Mouse (Mus musculus) forebrain, embryonic 14.5 days (tissue): ENCODE measurements at regions not wholly inside any gene's neighbourhood (a gene's known extent, or its start where the extent isn't known, plus 50 kb on each side); places are given as distances from the start of the nearest gene placed in this dataset.

Experiments used
- ATAC-seq: fragments of 200-750 bp; cut with Nextera tagmentation; 2 replicates; pipeline ENCODE4 v1.8.0; 2017; ENCODE audit warnings: mild to moderate bottlenecking, moderate library complexity
- DNase-seq: peaks from one replicate; pipeline ENCODE4 v3.0.0-alpha.2; 2015; ENCODE audit warnings: low spot score
- H3K27ac ChIP-seq: fragments of 300-500 bp; sonication (generic); 2 replicates; pipeline ENCODE4 v1.5.1; 2014; ENCODE audit warnings: low read depth, mild to moderate bottlenecking, control low read depth, low read length, moderate library complexity
- H3K27me3 ChIP-seq: fragments of 300-500 bp; sonication (generic); replicated peaks from 2 replicates; pipeline ENCODE4 v1.6.1; 2014; ENCODE audit warnings: low read length, control low read depth, mixed read lengths; ENCODE audit not compliant: control insufficient read depth, insufficient read depth
- H3K36me3 ChIP-seq: fragments of 300-500 bp; sonication (generic); 2 replicates; pipeline ENCODE4 v1.6.1; 2014; ENCODE audit warnings: low read length, control low read depth; ENCODE audit not compliant: control insufficient read depth, insufficient read depth
- H3K4me1 ChIP-seq: fragments of 300-500 bp; sonication (generic); 2 replicates; pipeline ENCODE4 v1.6.1; 2014; ENCODE audit warnings: antibody characterized with exemption, low read length, control low read depth; ENCODE audit not compliant: control insufficient read depth, insufficient read depth
- H3K4me2 ChIP-seq: fragments of 300-500 bp; sonication (generic); 2 replicates; pipeline ENCODE4 v1.6.1; 2014; ENCODE audit warnings: mild to moderate bottlenecking, control low read depth, low read length
- H3K4me3 ChIP-seq: fragments of 300-500 bp; sonication (generic); 2 replicates; pipeline ENCODE4 v1.5.1; 2014; ENCODE audit warnings: low read depth, low read length, control low read depth
- H3K9ac ChIP-seq: fragments of 300-500 bp; sonication (generic); 2 replicates; pipeline ENCODE4 v1.6.1; 2014; ENCODE audit warnings: mild to moderate bottlenecking, low read length, control low read depth, moderate library complexity
- H3K9me3 ChIP-seq: fragments of 300-500 bp; sonication (generic); replicated peaks from 2 replicates; pipeline ENCODE4 v1.6.1; 2016; ENCODE audit warnings: low read length, control low read depth, mixed read lengths; ENCODE audit not compliant: control insufficient read depth
- WGBS: fragments of 180-500 bp; shearing (Covaris S2); extraction: QIAGEN DNeasy Blood & Tissue Kit; methylation state at CpG from one replicate; pipeline ENCODE4 v1.1.7; 2014; 5-methylcytosine and 5-hydroxymethylcytosine counted together

DNA sequence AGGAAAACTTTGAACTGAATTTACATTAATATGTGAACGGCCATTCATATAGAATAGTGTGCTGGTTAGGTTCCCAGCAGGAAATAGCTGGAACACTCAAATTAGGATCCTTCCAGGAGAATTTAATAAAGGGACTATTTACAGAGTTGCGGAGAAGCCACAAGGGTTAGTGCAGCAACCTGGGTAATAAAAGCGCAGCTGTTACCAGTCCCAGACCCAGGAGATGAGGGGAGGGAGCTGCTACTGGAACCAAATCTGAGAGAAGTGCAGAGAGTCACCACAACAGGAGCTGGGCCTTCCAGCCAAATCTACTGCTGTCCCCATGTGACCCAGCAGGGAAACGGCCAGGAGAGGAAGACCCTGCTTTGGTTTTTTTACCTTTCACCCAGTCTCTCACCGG, 54.6 kb upstream of the Smarca2 start:
- ATAC-seq (no peak), DNase-seq (no peak)
- Histone ChIP-seq H3K9me3 (no peaks in the 10 kb centered on the region), H3K4me2 (no peak overlapping the region), H3K27ac (no peak overlapping the region), H3K36me3 (no peaks in the 10 kb centered on the region), H3K9ac (no peak overlapping the region), H3K4me3 (no peak overlapping the region), H3K4me1 (no peaks in the 10 kb centered on the region), H3K27me3 (no peaks in the 10 kb centered on the region)
- 51% methylated on average over 5 of the region's 5 CpGs for WGBS
